Comparison of ENCODE assay signal across 18 mouse cellular contexts in the genomic region with DNA sequence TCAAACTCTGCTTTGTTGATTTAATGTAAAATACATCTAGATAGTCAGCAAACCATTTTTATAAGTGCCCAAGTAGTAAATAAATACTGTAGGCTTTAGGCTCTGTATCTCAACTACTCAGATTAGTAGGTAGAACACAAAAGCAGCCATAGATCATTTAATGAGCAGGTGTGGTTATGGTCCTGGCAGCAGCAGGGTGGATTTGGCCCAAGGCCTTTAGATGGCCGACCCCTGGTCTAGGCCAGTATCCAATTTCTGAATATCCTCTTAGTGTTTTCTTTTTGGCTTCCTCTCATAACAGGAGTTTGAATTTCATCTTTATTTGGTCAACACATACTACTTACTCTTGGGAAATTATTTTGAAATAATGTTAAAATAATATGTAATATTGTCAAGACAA.
"Had no signal": no experiment of that assay in that cellular context is flagged by ENCODE, and none has a peak within 500 bp of the region (broad histone marks: within the 10 kb centered on the region; RNA-seq: fewer than 3 reads in every experiment).

No protein-coding gene starts in this region.

- H3K4me2 ChIP-seq: lung, embryonic 15.5 days; midbrain, embryonic 11.5 days; midbrain, embryonic 13.5 days; midbrain, embryonic 15.5 days; neural tube, embryonic 12.5 days; stomach, embryonic 15.5 days had no signal

- H3K9me3 ChIP-seq: lung, embryonic 15.5 days; megakaryocyte, embryonic 14.5 days; midbrain, embryonic 13.5 days; midbrain, embryonic 15.5 days; neural tube, embryonic 12.5 days; stomach, embryonic 15.5 days had no signal

- DNase-seq: liver, postnatal 0 days; lung, adult 2 months; lung, postnatal 14 days; lung, postnatal 36 days; right cerebral cortex, postnatal 14 days; thymus, adult 2 months; thymus, postnatal 25 days; thymus, postnatal 4 days had no signal

- ATAC-seq: liver, postnatal 0 days; lung, postnatal 0 days; midbrain, embryonic 13.5 days; midbrain, embryonic 15.5 days had no signal

- H3K36me3 ChIP-seq: lung, embryonic 15.5 days; midbrain, embryonic 13.5 days; midbrain, embryonic 15.5 days; neural tube, embryonic 12.5 days; stomach, embryonic 15.5 days had no signal

- H3K9ac ChIP-seq: liver, postnatal 0 days; lung, embryonic 15.5 days; midbrain, embryonic 13.5 days; midbrain, embryonic 15.5 days; neural tube, embryonic 12.5 days; stomach, embryonic 15.5 days had no signal

- H3K27me3 ChIP-seq: lung, embryonic 15.5 days; megakaryocyte, embryonic 14.5 days; midbrain, embryonic 13.5 days; midbrain, embryonic 15.5 days; neural tube, embryonic 12.5 days; stomach, embryonic 15.5 days had no signal

- H3K27ac ChIP-seq: lung, embryonic 15.5 days; macrophage; midbrain, embryonic 13.5 days; midbrain, embryonic 15.5 days; neural tube, embryonic 12.5 days; stomach, embryonic 15.5 days; stomach, postnatal 0 days had no signal

- H3K4me3 ChIP-seq: lung, embryonic 15.5 days; megakaryocyte, embryonic 14.5 days; midbrain, embryonic 13.5 days; midbrain, embryonic 15.5 days; neural tube, embryonic 12.5 days; stomach, embryonic 15.5 days had no signal
